In genomic region chr11:86175833-86176232, GRCm38 (mm10) we compare ENCODE assay signal across 21 mouse cellular contexts. TPM values are rescaled to one million over a fixed set of nuclear protein-coding genes. Genes with fewer than 3 reads are reported as not detected.
A peak's percentile ranks its signal among the peaks of the same experiment; 100 is the strongest.
DNase-seq lines count a peak whose midpoint lies in the region; ATAC-seq and TF ChIP-seq lines count a peak whose summit lies in the region.
"Had no signal": no experiment of that assay in that cellular context is flagged by ENCODE, and none has a peak within 500 bp of the region (broad histone marks: within the 10 kb centered on the region; RNA-seq: fewer than 3 reads in every experiment).

No protein-coding gene starts in this region.

- DNase-seq in adrenal gland, postnatal 36 days, result peak; percentile 24 to 31
- no peak for DNase-seq in adrenal gland, adult 18-20 months (ENCODE audit: low spot score in 2 of 2)
- peak; percentile 83 for DNase-seq in liver, adult 2 months (ENCODE audit: extremely low read depth, low read depth, low spot score)
- no peak for DNase-seq in liver, embryonic 11.5 days (ENCODE audit: low spot score)
- peak; percentile 2 for DNase-seq in testis, postnatal 14 days (ENCODE audit: low spot score)
- DNase-seq in testis, postnatal 10 days (ENCODE audit: low spot score), result no peak
- peak; percentile 17 for DNase-seq in lung, postnatal 36 days
- DNase-seq in left cerebral cortex, postnatal 36 days (ENCODE audit: low spot score in 2 of 2), result no peak
- DNase-seq: cerebellum, adult 18-20 months; cerebellum, adult 9-11 months; cerebellum, postnatal 36 days; gastrocnemius, postnatal 36 days; heart, adult 11 months; heart, postnatal 10 days; heart, postnatal 4 days had no signal

- H3K4me2 ChIP-seq in liver, embryonic 11.5 days, result no peak overlapping the region
- H3K4me2 ChIP-seq: embryonic facial prominence, embryonic 15.5 days; hindbrain, embryonic 12.5 days had no signal

- intact Hi-C loops in left cerebral cortex, postnatal 36 days (cut with DNase I), result no loop called here

- WGBS in liver, adult 2 months, result 12% methylated on average over 3 of the region's 3 CpGs
- 74% methylated on average over 3 of the region's 3 CpGs for WGBS in liver, embryonic 11.5 days

- TF ChIP-seq POLR2A in liver, adult 2 months (IDR thresholded peaks at IDR 0.05; ENCODE audit: extremely low read depth, insufficient read depth, low read length), result no peak

- H3K36me3 ChIP-seq in liver, adult 2 months (ENCODE audit: control insufficient read depth, insufficient read depth, low read length), result no peaks in the 10 kb centered on the region
- H3K36me3 ChIP-seq in liver, embryonic 11.5 days (ENCODE audit: control insufficient read depth, insufficient read depth, low read length), result no peaks in the 10 kb centered on the region
- H3K36me3 ChIP-seq: embryonic facial prominence, embryonic 15.5 days; forebrain, embryonic 10.5 days; hindbrain, embryonic 12.5 days had no signal

- no peaks in the 10 kb centered on the region for H3K4me1 ChIP-seq in liver, adult 2 months (ENCODE audit: control insufficient read depth, insufficient read depth, low read length)
- no peaks in the 10 kb centered on the region for H3K4me1 ChIP-seq in liver, embryonic 11.5 days (replicated peaks; ENCODE audit: control insufficient read depth, insufficient read depth, low read length)
- H3K4me1 ChIP-seq: embryonic facial prominence, embryonic 15.5 days; forebrain, embryonic 10.5 days; hindbrain, embryonic 12.5 days had no signal

- H3K79me2 ChIP-seq in liver, adult 2 months (ENCODE audit: control insufficient read depth, insufficient read depth, low read length), result no peaks in the 10 kb centered on the region

- no peak for TF ChIP-seq CTCF in liver, adult 2 months (IDR thresholded peaks at IDR 0.05; ENCODE audit: low read depth, low read length)

- no peak for ATAC-seq in liver, embryonic 11.5 days (replicated peaks; ENCODE audit: low FRiP score)
- ATAC-seq: forebrain, embryonic 14.5 days; hindbrain, embryonic 16.5 days had no signal

- H3K9ac ChIP-seq in liver, adult 2 months (ENCODE audit: low read depth, low read length), result no peak overlapping the region
- no peak overlapping the region for H3K9ac ChIP-seq in liver, embryonic 11.5 days (ENCODE audit: low read depth, low read length)
- H3K9ac ChIP-seq: embryonic facial prominence, embryonic 15.5 days; hindbrain, embryonic 12.5 days had no signal

- H3K27ac ChIP-seq in liver, adult 2 months (replicated peaks; ENCODE audit: insufficient read depth, low read depth, low read length), result no peak overlapping the region
- no peak overlapping the region for H3K27ac ChIP-seq in liver, embryonic 11.5 days (ENCODE audit: low read depth, low read length)
- H3K27ac ChIP-seq: embryonic facial prominence, embryonic 15.5 days; forebrain, embryonic 10.5 days; hindbrain, embryonic 12.5 days had no signal

- no peak overlapping the region for H3K4me3 ChIP-seq in liver, adult 2 months (ENCODE audit: insufficient read depth, low read depth, low read length)
- H3K4me3 ChIP-seq in liver, embryonic 11.5 days (ENCODE audit: low read depth, low read length), result no peak overlapping the region
- H3K4me3 ChIP-seq: embryonic facial prominence, embryonic 15.5 days; erythroblast, embryonic 14.5 days; forebrain, embryonic 10.5 days; hindbrain, embryonic 12.5 days had no signal

- no peaks in the 10 kb centered on the region for H3K9me3 ChIP-seq in liver, embryonic 11.5 days (ENCODE audit: control insufficient read depth, low read length)
- H3K9me3 ChIP-seq: embryonic facial prominence, embryonic 15.5 days; forebrain, embryonic 10.5 days; hindbrain, embryonic 12.5 days had no signal

- no peaks in the 10 kb centered on the region for H3K27me3 ChIP-seq in liver, adult 2 months (ENCODE audit: control insufficient read depth, insufficient read depth, low read length)
- no peaks in the 10 kb centered on the region for H3K27me3 ChIP-seq in liver, embryonic 11.5 days (replicated peaks; ENCODE audit: control insufficient read depth, insufficient read depth, low read length)
- H3K27me3 ChIP-seq: embryonic facial prominence, embryonic 15.5 days; hindbrain, embryonic 12.5 days had no signal

RNA-seq across cellular contexts. Expression of gene Brip1, which starts 25.2 kb away (rescaled TPM):
- total RNA-seq in adrenal gland, postnatal 36 days (2021), result 1 to 10 TPM; 1.3 to 2.0 TPM
- under 1 TPM; 0.53 to 0.54 TPM for total RNA-seq in adrenal gland, adult 18-20 months (2021)
- total RNA-seq in liver, adult 2 months (2014; rRNA removed), result 2.0 and 2.2 TPM in 2 replicates
- 0.17 and 0.31 TPM in 2 replicates for polyA plus RNA-seq in liver, adult 2 months (2012; rRNA removed)
- polyA plus RNA-seq in liver, embryonic 11.5 days (2014; fragmentation: Nextera tagmentation; extraction: Ambion mirVana), result 10.0 and 11.8 TPM in 2 replicates
- total RNA-seq in left cerebral cortex, postnatal 36 days (2021), result under 1 TPM; 0.07 to 0.23 TPM

Comparison
In these comparisons a context has a peak if more than half of its experiments do, and no peak if none do; other contexts are left out.
1. DNase-seq: peak in adrenal gland, postnatal 36 days (2 of 2), liver, adult 2 months (single experiment), testis, postnatal 14 days (single experiment) and lung, postnatal 36 days (single experiment); none in adrenal gland, adult 18-20 months (0 of 2), liver, embryonic 11.5 days (single experiment), testis, postnatal 10 days (single experiment) and left cerebral cortex, postnatal 36 days (0 of 2).